Mouse (Mus musculus) NIH3T3 (cell line): ENCODE measurements around the gene Sncg.
"Not testable (repeated sequence)": the region's sequence is repeated elsewhere in the genome, so short reads cannot be mapped to it uniquely, and the experiment has no call there.

ENCODE experiments used
- DNase-seq: peaks from one replicate; pipeline ENCODE4 v3.0.0-alpha.2; 2012; ENCODE audit warnings: low read depth

Sncg gene

GRCm38 (mm10) chr14:34374577-34374976, at the start of gene Sncg:
Gene Sncg (minus strand): TSS chr14:34374789.
- no peak for DNase-seq

- no peak for DNase-seq
These were observed 46.5 kb upstream of the Sncg start for GRCm38 (mm10) chr14:34421078-34421477.

GRCm38 (mm10) chr14:34417501-34417900, 42.9 kb upstream of the Sncg start:
- DNase-seq, result no peak

GRCm38 (mm10) chr14:34416946-34417345, 42.4 kb upstream of the Sncg start:
- not testable (repeated sequence) for DNase-seq

- DNase-seq, result no peak
These were observed 37.7 kb upstream of the Sncg start for GRCm38 (mm10) chr14:34412164-34412896.

- no peak for DNase-seq
These were observed 36.1 kb upstream of the Sncg start for GRCm38 (mm10) chr14:34410716-34411115.

DNA sequence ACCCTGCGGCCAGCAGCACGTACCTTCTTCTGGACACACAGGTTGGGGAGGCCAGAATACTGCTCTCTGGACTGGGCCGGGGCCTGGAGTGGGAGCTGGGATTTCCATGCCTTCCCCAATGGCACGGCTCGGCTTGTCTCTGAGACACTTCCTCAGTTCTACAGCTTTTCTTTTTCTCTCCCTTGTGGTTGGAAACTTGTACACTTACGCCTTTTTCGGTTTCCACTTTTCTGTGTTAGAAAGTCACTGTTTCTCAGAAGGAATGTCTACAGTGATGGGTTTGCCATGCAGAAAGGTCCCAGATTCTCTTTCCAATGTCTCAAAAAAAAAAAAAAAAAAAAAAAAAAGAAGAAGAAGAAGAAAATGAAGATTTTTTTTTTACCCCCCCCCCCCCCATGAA, 28.8 kb upstream of the Sncg start:
- DNase-seq, result no peak

DNA sequence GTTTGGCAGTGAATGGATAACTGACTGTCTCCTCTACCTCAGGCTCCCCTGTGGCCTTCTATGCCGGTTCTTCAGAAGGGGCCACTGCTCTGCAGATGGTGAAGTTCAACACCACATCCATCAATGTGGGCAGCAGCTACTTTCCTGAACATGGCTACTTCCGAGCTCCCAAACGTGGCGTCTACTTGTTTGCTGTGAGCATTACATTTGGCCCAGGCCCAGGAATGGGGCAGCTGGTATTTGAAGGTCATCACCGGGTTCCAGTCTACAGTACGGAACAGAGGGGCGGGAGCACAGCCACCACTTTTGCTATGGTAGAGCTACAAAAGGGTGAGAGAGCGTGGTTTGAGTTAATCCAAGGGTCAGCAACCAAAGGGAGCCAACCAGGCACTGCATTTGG, 28.3 kb upstream of the Sncg start:
- no peak for DNase-seq

- peak; percentile 88 for DNase-seq
These were observed 26.5 kb upstream of the Sncg start for GRCm38 (mm10) chr14:34401135-34401534.

GRCm38 (mm10) chr14:34400021-34400420, 25.4 kb upstream of the Sncg start:
- DNase-seq, result no peak

GRCm38 (mm10) chr14:34399301-34399700, 24.7 kb upstream of the Sncg start:
- no peak for DNase-seq

- no peak for DNase-seq
These were observed 24.3 kb upstream of the Sncg start for GRCm38 (mm10) chr14:34398901-34399300.

- no peak for DNase-seq
These were observed 23.3 kb upstream of the Sncg start for GRCm38 (mm10) chr14:34397871-34398270.

- DNase-seq, result no peak
These were observed 18.7 kb upstream of the Sncg start for GRCm38 (mm10) chr14:34393295-34393694.

DNA sequence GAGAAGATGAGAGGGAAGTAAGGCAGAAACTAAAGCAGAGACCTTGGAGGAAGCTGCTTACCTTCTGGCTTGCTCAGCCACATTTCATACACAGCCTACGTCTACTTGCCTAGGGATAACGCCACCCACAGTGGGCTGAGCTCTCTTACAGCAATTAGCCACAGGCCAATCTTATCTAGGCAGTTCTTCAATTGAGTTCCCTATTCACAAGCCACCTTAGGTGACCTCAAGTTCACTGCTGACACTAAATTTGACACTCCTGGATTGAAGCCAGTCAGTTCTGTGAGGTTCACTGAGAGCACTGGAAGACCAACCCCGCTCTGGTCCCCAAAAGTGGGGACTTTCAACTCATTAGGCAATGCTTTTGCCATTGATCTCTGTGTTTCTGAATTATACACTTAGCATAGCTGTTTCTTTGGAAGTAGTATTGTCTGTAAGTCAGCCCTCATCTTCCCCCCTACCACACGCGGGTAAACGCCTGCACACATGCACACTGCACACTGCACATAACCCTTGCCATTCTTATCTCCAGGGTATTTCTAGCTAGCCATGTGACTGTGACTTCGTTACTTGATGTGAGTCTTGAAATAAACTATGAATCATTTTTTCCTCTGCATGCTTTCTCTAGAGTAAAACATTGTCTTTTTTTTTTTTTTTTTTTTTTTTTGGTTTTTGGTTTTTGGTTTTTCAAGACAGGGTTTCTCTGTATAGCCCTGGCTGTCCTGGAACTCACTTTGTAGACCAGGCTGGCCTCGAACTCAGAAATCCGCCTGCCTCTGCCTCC, 8.5 kb upstream of the Sncg start:
- peak; percentile 41 for DNase-seq

GRCm38 (mm10) chr14:34378560-34379331, 4.2 kb upstream of the Sncg start:
- DNase-seq, result peak; percentile 75

DNA sequence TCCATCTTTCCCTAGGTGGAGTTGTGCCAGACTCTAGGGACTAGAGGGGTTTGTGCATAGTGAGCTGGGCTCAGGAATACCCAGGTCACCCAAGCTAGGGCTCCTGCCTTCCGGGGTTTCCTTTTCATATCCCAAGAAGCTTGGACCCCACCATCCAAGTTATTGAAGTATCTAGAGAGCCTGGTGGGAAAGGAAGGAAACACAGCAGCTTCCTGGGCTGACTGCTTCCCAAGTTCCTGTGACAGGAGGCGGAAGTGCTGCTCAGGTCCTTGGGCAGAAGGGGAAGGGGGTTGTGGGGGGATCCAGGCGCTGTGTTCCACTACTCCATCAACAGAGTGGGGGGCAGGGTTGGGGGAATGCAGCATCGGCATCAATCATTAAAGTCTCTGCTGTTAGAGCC, 2.5 kb upstream of the Sncg start:
- DNase-seq, result no peak

DNA sequence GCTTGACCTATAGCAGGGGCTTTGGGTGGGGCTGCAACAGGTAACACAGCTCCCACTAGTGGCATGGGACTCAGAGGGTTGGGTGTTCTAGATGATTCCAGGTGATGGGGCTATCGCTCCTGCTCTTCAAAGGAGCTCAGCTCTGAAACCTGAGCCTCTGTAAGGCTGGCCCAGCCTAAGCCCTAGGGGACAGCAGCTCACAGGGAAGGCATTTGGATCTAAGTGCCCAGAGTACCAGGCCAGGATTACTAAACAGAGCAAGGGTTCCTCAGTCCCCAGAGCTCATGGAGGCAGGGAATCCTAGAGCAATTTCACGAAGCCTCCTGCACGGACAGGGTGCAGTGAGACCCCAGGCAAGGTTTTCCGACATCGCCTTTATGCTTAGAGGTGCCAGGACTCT, 1.4 kb upstream of the Sncg start:
- peak; percentile 65 for DNase-seq

GRCm38 (mm10) chr14:34375415-34375904, 871 bp upstream of the Sncg start, which contains the start of gene Mmrn2:
Gene Mmrn2 (plus strand): TSS chr14:34375465.
- DNase-seq, result no peak

- no peak for DNase-seq
These were observed 1.0 kb downstream of the Sncg start for GRCm38 (mm10) chr14:34373581-34373980.

DNA sequence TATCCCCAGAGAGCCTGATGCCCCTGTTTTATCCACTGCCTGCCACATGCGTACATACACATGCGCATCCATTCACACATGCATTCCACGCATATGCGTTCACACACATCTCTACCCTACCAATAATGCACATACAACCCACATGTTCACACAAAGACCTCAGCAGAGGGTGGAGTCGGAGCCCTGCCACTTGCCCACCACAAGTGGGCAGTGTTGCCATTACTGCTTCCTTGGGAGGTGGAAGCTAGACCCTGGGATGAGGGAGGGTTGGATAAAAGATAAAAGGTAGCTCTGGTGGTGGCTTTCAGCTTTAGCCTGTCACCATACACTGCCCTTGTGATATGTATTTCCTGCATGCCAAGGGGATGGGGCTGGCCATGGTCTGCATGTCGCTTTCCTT, 1.9 kb downstream of the Sncg start:
- DNase-seq, result peak; percentile 64

DNA sequence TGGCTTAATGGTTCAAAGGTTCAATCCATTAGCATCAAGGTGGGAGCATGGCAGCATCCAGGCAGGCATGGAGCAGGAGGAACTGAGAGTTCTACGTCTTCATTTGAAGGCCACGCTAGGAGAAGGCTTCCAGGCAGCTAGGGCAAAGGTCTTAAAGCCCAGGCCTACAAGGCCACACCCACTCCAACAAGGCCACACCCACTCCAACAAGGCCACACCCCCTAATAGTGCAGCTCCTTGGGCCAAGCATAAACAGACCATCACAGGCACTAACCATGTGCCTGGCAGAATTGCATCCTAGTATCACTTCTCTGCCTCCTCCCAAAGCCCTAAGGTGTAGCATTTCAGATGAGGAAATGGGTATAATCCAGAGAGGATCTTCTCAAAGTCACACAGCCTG, 2.8 kb downstream of the Sncg start:
- no peak for DNase-seq
